Mouse (Mus musculus) cerebellum, adult 9-10 months (tissue): ENCODE measurements at regions not wholly inside any gene's neighbourhood (a gene's known extent, or its start where the extent isn't known, plus 50 kb on each side); places are given as distances from the start of the nearest gene placed in this dataset.

Experiments
- DNase-seq: peaks from one replicate; pipeline ENCODE4 v3.0.0; 2022

DNA sequence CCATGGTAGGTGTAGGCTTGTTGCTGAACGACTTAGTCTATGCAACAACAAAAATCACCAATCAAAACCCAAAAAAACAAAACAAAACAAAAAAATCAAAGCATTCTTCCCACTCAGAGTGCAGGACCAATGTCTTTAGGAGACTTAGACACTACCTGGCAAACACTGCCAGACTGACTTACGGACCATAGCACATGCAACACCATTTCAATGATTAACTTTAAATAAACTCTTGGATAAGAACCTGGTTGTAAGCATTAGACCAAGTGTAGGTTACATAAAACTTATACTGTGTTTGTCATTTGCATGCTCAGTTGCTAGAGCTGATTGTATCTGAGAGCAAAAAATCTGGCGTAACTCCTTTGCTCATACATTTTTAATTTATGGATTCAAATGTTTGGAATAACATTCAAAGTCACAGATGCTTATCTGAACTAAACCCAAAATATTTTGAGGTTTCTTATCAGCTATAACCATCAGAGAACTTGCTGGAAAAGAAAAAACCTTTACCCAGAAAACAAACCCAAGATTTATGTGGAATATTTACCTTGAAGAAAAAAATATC is 174.5 kb upstream of the Dcn start:
- DNase-seq = no peak

- no peak for DNase-seq
These were observed 169.8 kb upstream of the Dcn start for GRCm38 (mm10) chr10:97309580-97309979.

DNA sequence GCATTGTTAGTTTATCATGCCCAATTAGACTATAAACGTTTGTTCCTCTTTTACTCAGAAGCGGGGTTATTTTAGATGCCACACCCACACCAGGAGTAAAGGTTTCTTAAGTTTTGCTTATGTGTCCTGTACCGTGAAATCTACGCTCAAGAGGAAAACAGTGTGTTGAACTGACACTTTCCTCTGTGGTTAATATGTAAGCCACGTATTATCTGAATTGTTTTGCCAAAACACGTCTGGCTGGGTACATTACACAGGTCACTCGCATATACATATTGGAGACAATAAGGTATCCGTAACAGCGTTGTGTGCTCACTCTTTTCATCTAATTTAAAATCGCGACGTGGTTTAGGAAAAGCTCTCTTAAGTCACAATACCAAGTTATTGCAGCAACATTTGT is 166.9 kb upstream of the Dcn start:
- no peak for DNase-seq

GRCm38 (mm10) chr10:97312978-97313377 is 166.4 kb upstream of the Dcn start:
- DNase-seq = peak; percentile 98

DNA sequence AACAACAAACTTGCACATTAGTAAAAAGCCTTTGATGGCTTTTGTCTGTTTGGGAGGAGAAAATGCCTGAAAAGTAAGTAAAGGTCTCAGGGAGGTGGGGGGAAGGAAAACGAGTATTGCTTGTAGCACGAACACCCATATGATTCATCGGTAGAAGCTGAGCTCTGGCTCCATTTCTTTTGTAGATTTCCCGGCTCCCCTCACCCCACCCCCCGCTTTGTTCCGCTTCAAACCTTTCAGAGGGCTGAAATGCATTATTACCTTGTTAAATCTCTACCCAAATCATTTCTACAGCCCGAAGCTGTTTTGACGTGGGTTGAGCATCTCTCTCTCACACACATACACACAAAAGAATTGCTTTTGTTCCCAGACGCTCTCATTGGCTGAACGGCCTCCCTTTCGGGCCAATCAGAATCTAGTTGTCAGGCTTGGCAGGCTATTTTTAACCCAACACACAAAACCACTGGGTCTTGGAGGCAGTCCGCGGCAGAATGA is 166.0 kb upstream of the Dcn start:
- DNase-seq = peak; percentile 99

GRCm38 (mm10) chr10:97332639-97333038 is 146.8 kb upstream of the Dcn start:
- DNase-seq = no peak

DNA sequence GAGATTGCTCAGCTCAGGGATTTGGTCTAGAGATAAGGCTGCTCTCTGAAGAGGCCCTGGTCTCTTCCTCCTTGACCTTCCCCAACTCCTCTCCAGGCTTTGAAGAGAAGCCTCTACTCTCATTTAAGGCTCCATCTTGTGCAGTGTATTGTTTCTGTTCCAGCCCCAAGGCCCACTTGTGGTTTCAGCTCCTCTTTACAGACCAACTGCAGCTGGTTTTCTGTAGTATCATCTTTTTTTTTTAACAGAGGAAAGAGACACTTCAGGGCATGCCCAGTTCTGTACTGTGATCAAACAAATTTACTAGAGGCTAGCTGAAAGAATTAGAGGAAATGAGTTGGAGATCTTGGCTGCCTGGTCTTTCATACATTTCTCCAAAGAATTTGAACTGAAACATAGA is 145.4 kb upstream of the Dcn start:
- DNase-seq = no peak

GRCm38 (mm10) chr10:97334606-97335150 is 144.7 kb upstream of the Dcn start:
- no peak for DNase-seq

- no peak for DNase-seq
These were observed 141.2 kb upstream of the Dcn start for GRCm38 (mm10) chr10:97338033-97338692.

DNA sequence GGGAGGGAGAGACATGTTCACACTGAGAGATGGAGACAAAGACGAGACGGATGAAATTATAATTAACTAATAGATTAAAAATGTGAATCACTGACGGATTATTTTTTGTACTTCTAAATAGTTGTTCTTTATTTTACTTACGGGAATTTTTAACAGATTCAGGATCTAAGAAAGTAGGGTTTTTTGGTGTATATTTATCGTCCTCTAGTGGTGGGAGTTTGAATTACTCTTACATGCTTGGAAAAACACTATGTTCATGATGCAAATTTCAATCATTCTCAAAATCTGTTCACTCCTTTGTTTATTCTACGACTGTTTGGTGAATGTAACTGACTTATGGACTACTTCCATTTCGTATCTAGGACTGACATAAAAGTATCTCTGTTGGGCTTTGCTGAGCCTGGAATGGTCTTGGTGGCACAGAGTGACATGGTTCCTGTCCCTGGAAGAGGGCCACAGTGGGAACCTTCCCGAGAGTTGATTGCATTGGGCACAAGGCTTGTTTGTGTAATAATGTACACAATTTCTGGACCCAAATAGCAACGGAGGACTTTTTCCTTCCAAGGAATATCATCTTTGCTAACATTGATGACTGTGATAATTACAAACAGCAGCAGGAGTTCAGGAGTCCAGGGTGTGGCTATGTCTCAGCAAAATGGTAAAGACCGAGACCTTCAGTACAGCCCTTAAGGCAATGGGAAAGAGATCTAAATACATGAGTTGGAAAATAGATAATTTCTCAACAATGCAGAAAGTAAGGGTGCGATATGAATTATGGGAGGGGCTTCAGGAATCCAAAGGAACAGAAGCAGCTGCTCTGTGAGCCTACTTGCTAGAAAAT is 139.3 kb upstream of the Dcn start:
- peak; percentile 83 for DNase-seq

DNA sequence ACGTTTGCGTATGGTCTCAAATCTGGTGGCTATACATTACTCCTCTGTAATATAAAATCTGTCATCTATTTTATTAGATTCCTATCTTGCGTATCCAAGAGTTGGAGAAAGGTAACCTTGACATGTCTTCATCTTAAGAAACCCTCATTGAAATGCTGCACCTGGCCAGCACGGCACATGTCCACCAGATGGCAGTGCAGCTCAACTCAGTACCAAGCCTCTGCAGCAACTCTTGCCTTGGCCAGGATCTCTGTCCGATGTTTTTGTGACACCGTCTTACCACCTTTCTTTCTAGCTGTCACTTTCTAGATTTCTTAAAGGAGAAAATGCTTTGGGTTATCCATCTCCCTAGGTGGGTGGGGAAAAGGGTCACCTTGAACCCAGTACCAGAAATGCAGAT is 134.1 kb upstream of the Dcn start:
- peak; percentile 80 for DNase-seq

- DNase-seq = no peak
These were observed 132.5 kb upstream of the Dcn start for GRCm38 (mm10) chr10:97346949-97347348.

GRCm38 (mm10) chr10:97368625-97369024 is 110.8 kb upstream of the Dcn start:
- DNase-seq = peak; percentile 11

- peak; percentile 60 for DNase-seq
These were observed 103.6 kb upstream of the Dcn start for GRCm38 (mm10) chr10:97375824-97376223.

GRCm38 (mm10) chr10:97376376-97376775 is 103.0 kb upstream of the Dcn start:
- DNase-seq = no peak

DNA sequence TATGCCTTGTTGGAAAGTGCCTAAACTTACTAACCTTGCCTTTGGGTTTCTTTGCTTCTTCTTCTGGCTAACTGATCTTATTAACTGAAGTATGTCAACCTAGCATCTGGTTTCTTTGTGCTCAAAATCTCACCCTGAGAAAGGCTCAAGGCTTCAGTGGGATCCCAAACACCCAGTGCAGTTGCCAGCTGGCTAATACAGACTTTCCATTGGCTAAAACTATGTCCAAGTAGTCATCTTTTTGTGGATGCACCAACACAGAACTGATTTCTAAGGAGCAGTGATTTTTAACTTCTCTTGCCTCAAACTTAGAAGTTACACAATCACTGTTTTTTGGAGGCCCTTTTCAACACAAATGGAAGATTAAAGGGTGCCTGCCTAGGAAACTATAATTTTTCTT is 97.8 kb upstream of the Dcn start:
- DNase-seq = no peak

DNA sequence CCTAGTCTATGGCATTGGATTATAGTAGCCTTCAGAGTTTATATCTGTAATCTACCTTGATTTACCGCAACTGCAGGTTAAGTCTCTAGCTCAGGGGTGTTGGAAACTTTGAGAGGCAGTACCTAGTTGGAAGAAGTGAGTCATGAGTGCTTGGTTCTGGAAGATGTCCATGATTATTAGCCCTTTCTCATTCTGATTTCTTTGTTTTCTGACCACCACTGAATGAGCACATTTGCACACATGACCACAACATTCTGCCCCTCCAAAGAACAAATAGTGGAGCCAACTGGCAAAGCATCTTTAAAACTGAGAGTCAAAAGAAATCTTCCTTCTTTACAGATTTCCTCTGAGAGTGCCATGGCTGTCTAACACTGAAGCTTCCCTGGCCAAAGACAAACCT is 95.5 kb upstream of the Dcn start:
- no peak for DNase-seq

DNA sequence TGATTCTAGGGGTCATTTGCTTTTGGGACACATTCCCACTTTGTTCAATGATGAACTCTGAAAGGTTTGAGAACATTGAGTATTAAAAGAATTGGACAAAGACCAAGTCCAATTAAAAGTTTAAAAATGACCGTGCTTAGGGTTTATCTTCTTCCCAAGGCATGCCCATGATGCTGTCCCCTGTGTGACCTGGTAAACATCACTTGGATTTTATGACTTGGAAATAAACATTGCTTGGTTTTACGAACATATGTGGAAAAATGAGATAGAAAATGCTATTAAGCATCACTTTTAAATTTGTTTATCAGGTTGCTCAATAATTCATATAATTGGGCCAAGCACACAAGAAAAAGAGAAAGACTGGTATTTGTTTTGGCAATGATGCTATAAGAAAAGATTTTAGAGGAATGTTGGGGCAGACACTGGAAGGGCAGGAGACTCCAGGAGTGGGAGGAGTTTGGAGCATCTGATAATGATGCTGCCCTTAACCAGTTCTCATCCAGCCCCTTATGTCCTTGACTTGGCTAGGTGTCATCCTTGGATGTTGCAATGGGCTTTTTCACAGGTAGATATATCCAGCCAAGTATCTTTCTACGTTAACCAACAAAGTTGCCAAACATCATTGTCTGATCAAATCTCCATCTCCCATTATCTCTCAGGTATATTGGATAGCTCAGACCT is 92.1 kb upstream of the Dcn start:
- no peak for DNase-seq

DNA sequence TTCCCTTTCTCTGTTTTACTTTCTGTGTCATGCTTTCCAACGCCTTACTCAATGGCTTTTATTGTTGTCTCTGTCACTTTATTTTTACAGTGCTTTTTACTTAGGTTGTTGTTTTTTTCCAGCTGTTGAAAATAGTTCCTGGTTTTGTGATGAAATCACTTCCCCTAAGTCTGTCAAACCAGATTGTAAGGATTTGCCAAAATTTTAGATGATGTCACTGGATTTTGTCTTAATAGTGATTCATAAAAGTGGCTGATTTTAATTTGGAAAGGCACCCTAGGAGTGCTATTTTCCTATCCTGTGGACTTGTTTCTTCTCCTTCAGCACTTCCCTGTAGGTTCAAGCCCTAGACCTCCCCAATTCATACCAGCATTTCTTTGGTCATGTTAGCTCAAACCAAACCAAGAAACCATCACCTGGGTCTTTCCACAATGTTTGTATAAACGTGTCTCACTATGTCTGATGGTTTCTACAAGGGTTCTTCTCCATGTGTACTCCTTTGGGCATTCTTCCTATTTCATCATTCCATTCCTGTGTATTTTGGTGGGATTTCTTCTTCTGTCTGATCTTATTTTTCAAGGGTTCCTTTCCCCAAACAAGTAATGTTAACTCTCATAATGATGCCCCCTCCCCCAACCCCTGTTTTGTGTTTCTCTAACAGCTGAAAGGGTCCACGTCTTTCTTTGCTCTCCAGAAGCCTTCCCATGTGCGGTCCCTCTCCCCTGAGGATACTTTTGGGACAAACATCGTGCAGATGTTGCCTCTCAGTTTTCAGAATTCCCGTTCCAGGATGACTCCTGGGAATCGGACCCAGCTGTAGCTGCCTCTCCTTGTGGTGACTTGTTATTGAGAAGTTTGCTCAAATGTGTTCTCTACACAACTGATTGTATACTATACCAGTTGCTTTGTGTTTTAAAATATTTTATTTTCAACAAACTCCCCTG is 89.5 kb upstream of the Dcn start:
- no peak for DNase-seq

GRCm38 (mm10) chr10:97397062-97397771 is 82.2 kb upstream of the Dcn start:
- no peak for DNase-seq

DNA sequence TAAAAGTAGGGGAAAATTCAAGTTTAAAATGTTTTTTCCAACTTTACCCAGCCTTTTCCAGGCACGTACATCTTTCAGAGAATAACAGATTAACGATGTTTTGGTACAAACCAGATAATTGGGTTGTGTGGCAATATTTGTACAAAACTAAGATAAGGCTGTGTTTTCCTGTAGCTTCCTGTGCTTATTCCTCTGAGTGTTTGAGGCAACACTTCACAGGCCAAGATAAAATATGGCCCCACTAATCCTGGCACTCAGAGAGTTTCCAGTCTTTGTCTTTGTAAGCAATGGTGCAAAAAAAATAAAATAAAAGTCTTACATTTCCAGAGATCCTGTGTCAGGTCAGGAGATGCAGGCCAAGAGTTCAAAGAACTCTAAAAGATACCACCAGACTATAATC is 81.5 kb upstream of the Dcn start:
- DNase-seq = no peak
